Mouse (Mus musculus): ENCODE measurements at regions not wholly inside any gene's neighbourhood (a gene's known extent, or its start where the extent isn't known, plus 50 kb on each side); places are given as distances from the start of the nearest gene placed in this dataset.

- TF ChIP-seq CTCF (IDR thresholded peaks at IDR 0.05; ENCODE audit: low read depth), result no peak
- TF ChIP-seq EP300 (IDR thresholded peaks at IDR 0.05; ENCODE audit: low read depth), result no peak
Observed at GRCm38 (mm10) chr5:46232780-46233179, 375.4 kb upstream of the Lcorl start.

All from liver, postnatal 0 days (tissue).